Mouse (Mus musculus) C2C12 (cell line): ENCODE results near the gene Adcy9.

Experiments
- CEBPB ChIP-seq: IDR thresholded peaks from one replicate; pipeline ENCODE4 v1.6.1; 2011; ENCODE audit warnings: low read depth, mild to moderate bottlenecking, control low read depth, moderate library complexity
- CTCF ChIP-seq: IDR thresholded peaks from one replicate; pipeline ENCODE4 v1.5.1; 2011; ENCODE audit not compliant: control insufficient read depth, insufficient read depth, insufficient read length
- FOSL1 ChIP-seq: IDR thresholded peaks from one replicate; pipeline ENCODE4 v1.8.0; 2011; ENCODE audit warnings: mild to moderate bottlenecking, low read length; ENCODE audit not compliant: poor library complexity, insufficient read depth, severe bottlenecking
- MAX ChIP-seq: IDR thresholded peaks from one replicate; pipeline ENCODE4 v1.6.1; 2011; ENCODE audit warnings: mild to moderate bottlenecking, control low read depth
- MYOD1 ChIP-seq: IDR thresholded peaks from one replicate; pipeline ENCODE4 v1.6.1; 2011; ENCODE audit warnings: low read depth; ENCODE audit not compliant: control insufficient read depth, insufficient read length
- MYOG ChIP-seq: IDR thresholded peaks from one replicate; pipeline ENCODE4 v1.6.1; 2011; ENCODE audit not compliant: control insufficient read depth, insufficient read length; ENCODE audit errors: extremely low read depth
- USF1 ChIP-seq: IDR thresholded peaks from one replicate; pipeline ENCODE4 v1.6.1; 2011; ENCODE audit warnings: low read depth, mild to moderate bottlenecking, control low read depth, moderate library complexity

- TF ChIP-seq CTCF (no peak), MAX (no peak), CEBPB (no peak), MYOD1 (no peak), FOSL1 (no peak), USF1 (no peak), MYOG (no peak)
These were observed 7.0 kb downstream of the Adcy9 start for GRCm38 (mm10) chr16:4413301-4413700.
